Mouse (Mus musculus) retina, postnatal 7 days (tissue): ENCODE measurements around the gene Nlrp2.

Source experiments
- DNase-seq: peaks from one replicate; pipeline ENCODE4 v3.0.0-alpha.2; 2012; ENCODE audit warnings: low read depth, low spot score

The Nlrp2 gene

GRCm38 (mm10) chr7:5350935-5351334 is at the start of gene Nlrp2:
Nlrp2 (minus strand) TSS chr7:5351035.
- no peak for DNase-seq

- DNase-seq, result no peak
Measured at GRCm38 (mm10) chr7:5366724-5367123, 15.9 kb upstream of the Nlrp2 start.

- no peak for DNase-seq
Measured at GRCm38 (mm10) chr7:5363599-5363998, 12.8 kb upstream of the Nlrp2 start.

GRCm38 (mm10) chr7:5350237-5350636 is 598 bp downstream of the Nlrp2 start, which contains the start of gene Gm5065:
Gm5065 (plus strand) TSS chr7:5350537.
- DNase-seq, result no peak

GRCm38 (mm10) chr7:5327511-5327910 is 23.3 kb downstream of the Nlrp2 start:
- no peak for DNase-seq

GRCm38 (mm10) chr7:5288281-5288680 is 62.6 kb downstream of the Nlrp2 start:
- no peak for DNase-seq

- DNase-seq, result no peak
Measured at GRCm38 (mm10) chr7:5263051-5263450, 87.8 kb downstream of the Nlrp2 start.
